Mouse (Mus musculus) bone marrow, adult 2 months (tissue): ENCODE results near the gene Vpreb3.

ENCODE experiments used
- CTCF ChIP-seq: fragments of 200-500 bp; IDR thresholded peaks from 2 replicates; pipeline ENCODE4 v1.5.1; 2011; ENCODE audit warnings: low read length, control low read depth; ENCODE audit not compliant: control insufficient read depth, insufficient read depth
- POLR2A ChIP-seq: fragments of 200-500 bp; IDR thresholded peaks from 2 replicates; pipeline ENCODE4 v1.6.1; 2011; ENCODE audit warnings: low read depth, mild to moderate bottlenecking, control low read depth, low read length, borderline replicate concordance; ENCODE audit not compliant: control insufficient read depth

DNA sequence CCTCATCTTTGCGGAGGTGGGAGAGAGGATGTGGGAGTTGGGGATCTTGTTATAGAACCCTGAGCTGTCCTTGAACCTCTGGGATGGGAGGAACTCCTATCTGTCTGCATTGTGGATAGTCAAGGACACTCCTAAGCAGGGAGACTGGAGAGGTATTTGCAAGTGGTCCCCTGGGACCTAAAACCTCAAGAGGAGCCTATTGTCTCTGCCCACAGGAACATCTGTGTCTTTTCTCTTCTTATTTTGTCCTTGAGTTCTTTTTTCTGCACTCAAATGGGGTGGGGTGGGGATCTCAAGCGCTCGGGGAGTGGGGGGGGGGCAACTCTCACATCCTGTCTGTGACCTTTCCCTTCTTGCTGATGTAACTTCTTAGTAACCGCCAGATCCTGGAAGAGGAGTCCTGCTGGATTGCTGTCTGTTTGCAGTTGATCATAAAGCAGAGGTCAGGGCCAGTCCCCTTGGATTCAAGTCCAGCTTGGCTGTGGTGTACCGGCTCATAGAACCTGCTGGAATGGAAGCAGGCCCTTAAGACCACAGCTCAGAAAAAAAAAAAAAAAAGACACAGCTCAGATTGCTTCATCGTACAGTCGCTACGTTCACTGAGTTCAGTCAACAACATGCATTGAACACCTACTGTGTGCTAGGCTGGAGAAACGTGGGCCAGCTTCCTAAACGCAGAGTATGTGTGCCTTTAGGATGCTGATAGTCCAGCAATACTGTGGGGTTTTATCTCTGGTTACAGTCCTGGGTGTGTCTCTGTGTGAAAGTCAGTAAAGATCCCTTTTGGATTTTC is 4.8 kb upstream of the Vpreb3 start:
- TF ChIP-seq CTCF (no peak), POLR2A (no peak)
